Mouse (Mus musculus): ENCODE measurements at regions not wholly inside any gene's neighbourhood (a gene's known extent, or its start where the extent isn't known, plus 50 kb on each side); places are given as distances from the start of the nearest gene placed in this dataset.

DNA sequence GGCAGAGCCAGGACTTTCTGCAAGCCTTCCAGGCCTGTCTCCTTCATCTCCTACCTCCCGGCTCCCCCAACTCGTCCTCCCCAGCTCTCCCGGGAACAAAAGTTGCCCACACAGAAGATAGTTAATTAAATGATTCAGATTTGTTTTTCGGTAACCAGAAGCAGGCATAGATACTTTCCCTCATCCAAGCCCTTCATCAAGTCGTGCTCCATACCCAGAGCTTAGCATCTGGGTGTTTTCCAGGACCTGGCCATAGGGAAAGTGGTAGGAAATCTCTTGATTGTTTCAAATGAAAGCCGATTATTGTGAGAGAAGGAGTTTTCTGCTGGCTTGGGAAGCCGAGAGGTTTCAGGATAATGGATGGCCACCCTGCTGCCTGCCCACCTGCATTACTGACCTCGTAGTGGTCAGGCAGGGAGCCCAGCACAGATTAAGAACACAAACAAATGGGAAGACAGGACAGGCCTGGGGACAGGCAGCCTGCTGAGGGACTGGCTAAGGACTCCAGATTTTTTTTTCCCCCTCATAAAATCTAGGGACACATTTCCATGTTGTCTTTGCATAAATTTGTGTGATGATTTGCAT lies 142.2 kb upstream of the Cadm1 start:
- DNase-seq (ENCODE audit: low spot score in 2 of 2): no peak

DNA sequence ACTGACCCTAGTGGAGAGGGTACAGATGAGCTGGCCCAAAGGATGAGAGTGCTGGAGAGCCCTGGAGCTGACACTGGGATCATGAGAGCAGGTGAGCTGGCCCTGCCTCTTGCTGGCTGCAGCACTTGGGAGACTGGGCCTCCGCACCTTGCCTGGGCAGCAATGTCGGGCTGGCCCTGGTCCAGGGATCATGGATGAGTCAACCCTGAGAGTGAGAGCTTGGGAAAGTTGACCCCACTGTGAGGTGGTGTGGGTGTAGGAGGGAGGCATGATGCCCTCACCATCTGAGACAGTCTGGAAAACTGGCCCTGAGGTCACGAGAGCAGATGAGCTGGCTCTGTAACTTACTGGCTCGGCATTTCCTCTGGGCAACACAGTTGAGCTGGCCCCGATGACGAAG lies 140.1 kb upstream of the Cadm1 start:
- no peak for DNase-seq (ENCODE audit: low spot score in 2 of 2)

DNA sequence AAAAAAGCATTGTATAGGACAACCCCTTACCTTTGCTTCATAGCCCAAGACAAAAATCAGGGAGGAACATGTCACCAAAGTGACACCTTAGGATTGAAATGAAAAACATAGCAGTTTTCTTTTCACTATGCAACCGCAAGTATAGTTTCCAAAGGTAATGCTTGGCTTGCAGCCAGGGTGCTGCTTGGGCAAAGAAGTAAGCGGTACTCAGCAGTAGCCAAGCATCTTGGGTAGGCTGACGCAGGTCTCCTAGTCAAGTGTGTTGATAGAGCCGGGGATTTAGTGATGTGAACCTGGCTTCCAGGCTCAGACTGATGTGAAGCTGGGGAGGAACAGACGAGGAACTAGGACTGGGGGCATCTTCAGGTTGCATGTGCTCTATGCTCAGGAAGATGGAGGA lies 138.3 kb upstream of the Cadm1 start:
- no peak for DNase-seq (ENCODE audit: low spot score in 2 of 2)

DNA sequence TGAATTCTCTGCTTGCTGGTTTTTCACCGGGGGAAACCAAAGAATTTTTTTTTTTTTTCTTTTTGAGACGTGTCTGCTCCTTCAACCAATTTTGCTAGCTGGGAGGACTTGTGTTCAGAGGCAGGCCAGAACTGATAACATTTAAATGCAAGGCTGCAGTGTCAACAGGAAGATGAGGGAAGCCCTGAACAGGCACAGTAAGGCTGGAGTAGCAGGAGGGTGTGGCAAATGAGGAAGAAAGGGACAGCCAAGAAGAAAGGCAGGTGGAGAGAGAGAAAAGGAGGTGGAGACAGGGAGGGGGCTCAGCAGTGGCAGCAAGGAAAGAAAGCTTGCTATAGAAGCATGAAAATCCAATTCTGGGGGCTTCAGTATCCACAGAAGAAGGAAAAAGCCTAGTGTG lies 130.4 kb upstream of the Cadm1 start:
- DNase-seq (ENCODE audit: low spot score in 2 of 2): no peak

DNA sequence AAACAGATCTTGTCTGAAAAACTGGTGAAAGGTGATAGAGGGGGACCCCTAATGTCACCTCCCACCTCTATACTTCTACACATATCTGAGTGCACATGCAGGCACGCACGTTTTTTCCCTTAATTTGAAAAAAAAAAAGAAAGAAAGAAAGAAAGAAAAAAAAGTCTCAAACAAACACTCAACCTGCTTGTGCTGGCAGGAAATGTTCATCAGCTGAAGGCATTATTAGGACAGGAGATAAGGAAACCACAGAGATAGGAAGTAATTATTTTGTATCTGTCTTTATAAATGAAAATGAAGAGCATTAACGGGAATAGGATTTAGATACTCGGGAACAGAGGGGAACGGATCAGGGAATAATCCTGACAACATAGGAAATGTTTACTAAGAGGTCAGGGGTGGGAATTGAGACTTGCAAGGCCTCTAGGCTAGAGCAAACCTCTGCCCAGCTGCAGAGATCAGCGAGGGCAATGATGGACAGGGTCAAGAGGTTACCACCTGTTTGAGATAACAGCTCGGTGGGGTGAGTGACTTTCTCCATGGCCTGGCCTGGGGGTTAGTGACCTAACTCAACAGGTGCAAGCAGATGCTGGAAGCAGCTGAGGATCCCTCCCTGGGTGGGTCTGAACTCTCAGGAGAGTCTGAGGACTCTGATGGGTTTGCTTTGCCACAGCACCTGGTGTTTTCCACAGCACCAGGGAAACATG lies 129.7 kb upstream of the Cadm1 start:
- DNase-seq (ENCODE audit: low spot score in 2 of 2): no peak

DNA sequence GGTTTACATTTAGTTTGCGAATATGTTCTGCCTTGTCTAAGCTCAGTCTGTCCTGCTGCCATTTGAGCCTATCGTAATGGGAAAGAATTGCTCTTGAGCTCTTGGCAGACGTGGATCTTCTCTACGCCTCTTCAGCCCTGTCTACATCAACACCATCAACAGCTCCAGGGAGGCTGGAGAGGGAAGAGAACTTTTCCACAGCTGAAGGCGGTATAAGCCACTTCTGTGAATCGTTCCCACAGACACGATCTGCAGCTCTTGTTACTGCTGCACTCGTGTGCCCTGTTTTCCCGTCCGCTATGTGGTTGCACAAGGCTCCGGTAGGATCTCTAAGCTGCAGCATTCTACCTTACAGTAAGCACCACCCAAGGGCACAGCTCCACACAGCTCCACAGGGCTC lies 128.5 kb upstream of the Cadm1 start:
- DNase-seq (ENCODE audit: low spot score in 2 of 2): no peak

DNA sequence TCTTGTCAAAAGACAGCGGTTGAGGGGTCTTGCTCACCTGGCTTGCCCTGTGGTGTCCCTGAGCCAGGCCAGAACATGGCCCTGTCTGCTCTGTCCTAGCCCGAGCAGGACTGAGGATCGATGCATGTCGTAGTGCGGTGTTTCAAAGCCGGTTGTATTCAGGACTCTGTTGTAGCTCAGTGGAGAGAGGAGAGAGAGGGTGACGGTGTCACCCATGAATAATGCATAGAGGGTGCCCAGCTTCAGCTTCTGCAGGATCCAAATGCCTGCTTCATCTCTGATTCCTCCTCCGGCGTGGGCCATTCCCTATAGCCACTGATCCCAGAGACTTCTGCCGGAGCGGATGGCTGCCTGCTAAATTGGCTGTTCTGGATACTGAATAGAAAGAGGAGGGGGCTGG lies 126.7 kb upstream of the Cadm1 start:
- DNase-seq (ENCODE audit: low spot score in 2 of 2): no peak

DNA sequence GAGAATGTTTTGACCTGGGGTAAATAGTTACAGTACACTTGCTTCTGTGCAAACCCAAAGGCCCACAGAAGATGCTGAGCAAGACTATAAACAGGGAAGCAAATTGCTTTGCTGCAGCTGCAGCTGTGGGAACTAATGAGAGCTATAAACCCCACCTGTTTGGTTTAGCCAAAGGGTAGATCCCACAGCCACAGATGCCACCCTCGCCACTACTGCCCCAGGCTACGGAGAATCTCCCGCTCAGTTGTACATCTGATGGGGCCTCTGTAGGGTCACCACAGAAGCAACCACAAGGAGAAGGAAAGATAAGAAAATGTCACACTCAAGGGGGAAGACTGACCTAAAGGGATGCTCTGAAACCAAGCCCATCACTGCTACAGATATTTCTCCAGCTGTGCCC lies 125.2 kb upstream of the Cadm1 start:
- DNase-seq (ENCODE audit: low spot score in 2 of 2): no peak

DNA sequence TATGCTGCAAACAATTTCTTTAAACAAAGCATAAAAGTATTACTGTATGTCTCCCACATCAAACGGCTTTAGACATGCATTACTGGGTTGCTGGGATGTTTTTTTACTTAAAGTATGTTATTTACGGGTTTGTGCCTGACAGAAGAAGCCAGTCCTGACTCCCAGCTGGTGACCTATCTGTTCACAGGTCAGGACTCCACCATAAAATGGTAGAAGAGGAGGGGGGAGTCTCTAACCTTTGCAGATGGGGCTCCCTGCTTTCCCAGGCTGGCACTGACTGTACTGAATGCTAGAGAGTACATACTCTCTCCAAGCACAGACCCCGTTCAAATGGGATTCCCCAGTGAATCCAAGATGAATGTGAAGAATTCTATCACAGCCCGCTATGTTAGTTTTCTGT lies 124.4 kb upstream of the Cadm1 start:
- DNase-seq (ENCODE audit: low spot score in 2 of 2): no peak

DNA sequence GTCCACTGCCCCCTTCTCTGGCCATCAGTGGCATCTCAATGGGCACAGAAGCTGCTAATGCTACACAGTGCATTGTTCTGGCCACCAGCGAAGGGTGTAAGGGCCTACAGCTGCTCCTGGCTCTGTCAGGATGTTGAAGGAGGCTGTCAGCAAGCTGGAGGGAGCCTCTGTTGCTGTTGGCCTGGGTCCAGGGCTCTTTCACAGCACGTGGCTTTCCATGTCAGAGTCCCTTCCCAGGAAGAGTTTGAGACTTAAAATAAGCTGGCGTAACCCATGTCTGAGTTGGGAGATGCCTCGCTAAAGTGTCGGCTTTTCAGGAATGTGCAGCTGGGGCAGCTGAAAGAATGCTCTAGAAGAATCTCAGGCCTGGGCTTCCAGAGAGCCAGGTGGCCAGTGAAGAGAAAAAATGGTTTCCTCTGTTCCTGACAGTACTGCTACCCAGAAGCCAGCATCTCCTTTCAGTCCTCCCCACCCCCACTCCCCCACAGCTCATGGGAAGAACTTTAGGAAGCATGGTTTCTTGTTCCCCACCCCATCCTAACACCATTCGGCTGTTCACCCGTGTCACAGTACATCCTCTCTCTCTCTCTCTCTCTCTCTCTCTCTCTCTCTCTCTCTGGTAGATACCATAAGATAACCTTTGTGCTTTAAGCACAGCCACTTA lies 122.8 kb upstream of the Cadm1 start:
- peak; percentile 56 to 66 for DNase-seq (ENCODE audit: low spot score in 2 of 2)

DNA sequence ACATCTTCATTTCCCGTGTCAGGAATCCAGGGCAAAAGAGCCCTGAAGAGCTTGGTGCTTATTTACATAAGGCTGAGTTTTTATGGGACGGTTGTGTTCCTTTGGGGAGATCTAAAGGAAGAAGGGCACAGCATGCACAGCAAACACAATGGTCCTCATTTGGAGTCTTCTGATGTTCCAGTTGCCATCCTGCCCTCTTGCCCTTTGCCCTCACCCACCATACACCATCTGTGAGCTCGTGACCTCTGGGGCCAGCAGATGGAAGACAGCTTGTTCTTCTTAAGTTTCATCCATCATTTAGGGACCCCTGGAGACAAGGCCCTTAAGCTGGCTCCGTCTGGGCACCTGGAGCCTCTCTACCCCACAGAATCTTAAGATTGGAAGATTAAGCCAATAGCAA lies 121.9 kb upstream of the Cadm1 start:
- DNase-seq (ENCODE audit: low spot score in 2 of 2): no peak

DNA sequence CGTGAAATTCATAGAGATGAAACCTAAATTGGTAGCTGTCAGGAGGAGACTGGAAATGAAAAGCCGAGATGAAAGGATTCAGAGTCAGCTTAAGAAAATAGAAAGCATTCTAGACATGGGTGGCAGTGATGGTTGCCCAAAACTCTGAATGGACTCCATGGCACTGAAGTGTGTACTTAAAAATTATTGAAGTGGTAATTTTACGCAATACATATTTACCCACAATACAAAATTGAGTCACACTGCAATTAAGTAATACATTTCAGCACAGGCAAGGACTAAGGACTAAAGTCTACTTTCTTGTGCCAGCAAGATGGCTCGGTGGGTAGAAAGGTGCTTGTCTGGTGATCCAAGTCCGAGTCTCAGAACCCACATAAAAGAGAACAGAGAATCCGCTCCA lies 120.4 kb upstream of the Cadm1 start:
- DNase-seq (ENCODE audit: low spot score in 2 of 2): no peak

DNA sequence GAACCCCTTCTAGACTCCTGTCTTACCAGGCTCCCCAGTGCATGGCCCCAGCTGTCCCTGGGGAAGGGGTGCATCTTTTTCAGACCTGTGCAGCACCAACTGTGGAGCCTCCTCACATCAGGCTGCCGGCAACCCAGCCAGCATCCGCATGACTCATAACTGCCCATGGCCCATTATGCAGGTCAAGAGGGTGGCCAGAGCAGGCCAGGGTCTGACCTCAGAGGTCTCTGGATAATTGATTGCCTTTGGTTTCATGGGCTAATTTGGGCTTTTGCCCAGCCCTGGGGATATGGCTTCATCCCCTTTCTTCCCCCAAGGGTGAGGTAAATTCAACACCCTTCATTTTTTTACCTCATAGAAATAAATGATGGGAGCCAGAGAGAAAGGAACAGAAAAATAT lies 117.2 kb upstream of the Cadm1 start:
- DNase-seq (ENCODE audit: low spot score in 2 of 2): no peak

DNA sequence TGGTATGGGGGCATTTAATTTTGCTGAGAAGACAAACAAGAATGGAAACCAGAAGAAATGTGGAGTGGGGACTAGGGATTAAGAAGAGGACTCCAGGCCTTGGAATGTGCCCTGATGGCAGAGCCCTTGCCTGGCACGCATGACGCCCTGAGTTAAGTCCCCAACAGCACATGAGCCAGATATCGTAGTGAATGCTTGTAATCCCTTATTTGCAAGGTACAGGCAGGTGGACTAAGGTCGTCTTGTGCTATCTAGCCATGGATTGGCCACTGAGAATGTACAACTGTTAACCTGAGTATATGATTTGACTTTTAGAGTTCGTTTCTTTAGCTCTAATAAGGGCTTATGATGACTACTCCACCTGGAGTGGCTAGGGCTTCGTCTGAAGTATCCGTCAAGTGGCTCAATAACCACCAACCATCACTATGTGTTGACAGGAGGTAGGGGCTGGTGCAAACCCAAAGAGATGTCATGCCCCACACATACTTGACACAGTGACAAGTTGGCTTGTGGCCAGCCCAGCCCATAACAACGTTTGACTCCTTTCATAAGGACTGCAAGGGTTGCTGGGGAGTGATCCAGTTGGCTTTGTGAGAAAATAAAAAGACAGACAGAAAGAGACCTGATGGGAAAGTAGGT lies 115.5 kb upstream of the Cadm1 start:
- no peak for DNase-seq (ENCODE audit: low spot score in 2 of 2)

DNA sequence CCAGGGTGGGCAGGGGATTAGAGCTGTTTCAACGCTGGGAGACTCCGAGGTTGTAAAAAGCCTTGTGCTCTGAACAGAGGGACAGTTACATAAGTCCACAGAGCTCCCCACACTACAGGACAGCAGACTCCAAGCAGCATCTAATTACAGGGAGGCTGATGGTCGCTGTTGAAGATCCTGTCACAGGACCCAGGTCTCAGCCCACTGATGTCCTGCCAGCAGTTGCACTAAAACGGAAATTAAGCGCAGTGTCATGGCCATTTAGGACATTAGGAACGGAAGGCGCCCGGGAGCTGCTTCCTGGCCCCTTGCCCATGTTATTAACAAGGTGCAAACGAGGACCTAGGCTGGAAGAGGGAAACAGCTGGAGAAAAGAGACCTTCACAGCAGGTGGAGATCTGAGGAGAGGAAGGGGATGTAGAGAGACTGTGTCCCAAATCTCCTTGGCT lies 107.8 kb upstream of the Cadm1 start:
- DNase-seq (ENCODE audit: low spot score in 2 of 2): peak in 1 of 2 experiments; percentile 46

DNA sequence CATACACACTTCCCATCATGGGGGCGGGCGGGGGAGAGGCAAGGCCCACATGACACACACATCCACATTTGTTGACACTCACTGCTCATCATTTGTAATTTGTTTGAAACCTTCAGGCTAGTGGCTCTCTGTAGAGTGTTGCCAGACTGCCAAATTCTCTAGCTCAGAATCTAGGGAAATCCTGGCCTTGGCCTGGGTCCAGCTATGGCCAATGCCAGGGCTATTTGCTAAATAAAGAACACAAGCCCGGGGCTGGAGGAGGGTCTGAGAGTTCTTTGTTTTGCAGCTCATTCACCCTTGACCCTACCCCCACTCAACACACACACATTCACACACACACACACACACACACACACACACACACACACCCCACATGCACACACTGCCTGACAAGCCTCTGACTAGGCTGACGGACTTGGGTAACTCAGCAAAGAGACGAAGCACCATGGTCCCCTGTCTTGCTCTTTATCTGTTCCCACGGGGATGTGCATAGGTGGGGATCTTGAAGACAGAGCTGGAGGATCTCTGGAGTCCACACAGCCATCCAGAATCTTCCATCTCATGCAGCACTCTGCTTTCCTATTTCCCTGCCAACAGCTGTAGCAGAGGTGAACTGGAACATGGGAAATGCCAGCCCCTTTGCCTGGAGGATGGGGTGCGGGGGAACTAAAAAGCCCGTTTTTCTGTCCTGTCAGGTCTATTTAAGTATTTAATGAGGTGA lies 107.1 kb upstream of the Cadm1 start:
- DNase-seq (ENCODE audit: low spot score in 2 of 2): peak; percentile 77 to 82

DNA sequence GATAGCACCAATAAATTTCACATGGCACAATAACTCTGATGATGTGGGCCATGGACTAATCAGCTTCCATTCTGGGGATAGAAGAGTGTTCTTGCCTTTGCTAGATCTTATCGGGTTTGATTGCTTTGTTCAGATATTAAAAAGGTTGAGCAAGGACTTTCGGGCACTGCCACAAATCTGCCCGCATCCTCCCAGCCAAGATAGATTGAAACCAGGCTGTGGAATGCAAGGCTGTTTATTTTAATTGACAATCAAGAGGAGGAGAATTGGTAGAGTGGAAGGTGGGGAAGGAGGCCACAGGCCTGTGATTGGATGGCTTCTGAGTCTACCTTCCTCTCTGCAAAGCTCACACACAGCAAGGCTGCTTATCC lies 106.5 kb upstream of the Cadm1 start:
- no peak for DNase-seq (ENCODE audit: low spot score in 2 of 2)

DNA sequence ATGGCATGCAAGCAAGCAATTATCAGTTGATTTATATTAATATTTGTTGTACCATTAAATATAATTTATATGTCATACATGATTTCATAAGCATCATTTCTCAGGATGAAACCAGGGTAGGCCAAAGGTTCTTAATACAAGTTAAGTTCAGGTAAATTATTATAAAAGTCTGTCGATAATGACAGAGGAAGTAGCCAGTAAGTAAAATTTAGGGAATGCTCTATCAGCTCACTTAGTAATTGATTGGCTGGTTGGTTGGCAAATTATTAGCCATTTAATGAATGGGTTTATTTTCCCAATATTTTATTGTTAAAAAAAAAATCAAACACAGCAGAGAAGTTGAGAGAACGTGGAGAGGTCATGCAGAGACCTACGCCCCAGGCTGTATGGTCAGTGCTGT lies 105.8 kb upstream of the Cadm1 start:
- no peak for DNase-seq (ENCODE audit: low spot score in 2 of 2)

DNA sequence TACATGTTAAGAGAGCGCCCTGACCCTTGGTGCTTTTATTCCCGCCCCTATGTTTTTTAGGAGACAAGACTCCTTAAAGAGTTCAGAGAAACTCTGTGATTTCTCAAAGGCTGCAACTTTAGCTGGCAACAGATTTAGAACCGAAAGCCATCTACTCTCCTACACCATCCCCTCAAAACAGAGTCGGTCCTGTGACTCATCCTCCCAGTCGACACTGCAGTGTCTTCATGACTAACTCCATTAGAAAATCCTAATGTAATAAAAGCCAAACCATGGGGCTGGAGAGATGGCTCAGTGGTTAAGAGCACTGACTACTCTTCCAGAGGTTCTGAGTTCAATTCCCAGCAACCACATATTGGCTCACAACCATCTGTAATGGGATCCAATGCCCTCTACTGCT lies 103.3 kb upstream of the Cadm1 start:
- DNase-seq (ENCODE audit: low spot score in 2 of 2): no peak

DNA sequence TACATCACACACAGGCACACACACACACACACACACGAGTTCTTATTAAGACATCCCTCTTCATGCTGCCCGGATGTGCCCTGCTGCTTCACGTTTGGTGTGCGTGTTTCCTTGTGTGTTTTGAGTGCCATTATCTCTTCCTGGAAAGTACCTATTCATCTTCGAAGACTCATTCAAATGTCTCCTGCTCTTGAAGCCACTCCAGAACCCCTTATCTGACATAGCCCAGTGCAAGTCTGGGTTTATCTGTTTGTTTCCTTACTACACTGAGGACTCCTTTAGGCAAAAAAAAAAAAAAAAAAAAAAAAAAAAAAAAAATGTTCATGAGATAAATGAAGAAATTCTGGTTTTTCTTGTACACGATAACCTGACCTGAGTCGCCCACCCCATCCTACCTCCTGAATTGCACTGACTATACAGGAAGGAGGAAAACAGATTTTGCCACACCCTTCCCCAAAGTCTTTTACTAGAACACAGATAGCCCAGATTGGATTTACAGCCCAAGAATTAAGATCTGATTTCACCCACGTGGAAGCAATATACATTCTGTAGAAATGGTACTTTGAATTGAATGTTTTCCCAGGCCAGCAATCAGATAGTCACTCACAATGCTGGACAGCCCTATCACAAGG lies 101.1 kb upstream of the Cadm1 start:
- no peak for DNase-seq (ENCODE audit: low spot score in 2 of 2)

DNA sequence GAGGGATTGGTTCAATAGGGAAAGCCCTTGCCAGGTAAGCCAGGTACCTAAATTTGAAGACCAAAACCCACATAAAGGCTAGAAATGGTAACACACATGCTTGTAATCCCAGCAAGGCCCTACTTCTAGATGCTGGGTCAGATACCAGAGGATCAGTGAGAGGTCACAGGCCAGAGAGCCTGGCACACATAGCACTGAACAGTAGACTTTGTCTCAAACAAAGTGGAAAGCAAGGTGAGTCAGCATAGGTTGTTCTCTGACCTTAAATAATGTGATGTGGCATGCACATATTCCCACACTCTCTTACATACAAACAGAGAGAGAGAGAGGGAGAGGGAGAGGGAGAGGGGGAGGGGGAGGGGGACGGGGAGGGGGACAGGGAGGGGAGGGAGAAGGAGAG lies 100.3 kb upstream of the Cadm1 start:
- no peak for DNase-seq (ENCODE audit: low spot score in 2 of 2)
